Mouse (Mus musculus) midbrain, embryonic 15.5 days (tissue): ENCODE data around the gene Cachd1. TPM values are rescaled to one million over a fixed set of nuclear protein-coding genes. Genes with fewer than 3 reads are reported as not detected.

Experiments used
- ATAC-seq: fragments of 200-750 bp; cut with Nextera tagmentation; replicated peaks from 2 replicates; pipeline ENCODE4 v1.8.0; 2017; ENCODE audit warnings: moderate TSS enrichment
- H3K27ac ChIP-seq: fragments of 300-500 bp; sonication (generic); 2 replicates; pipeline ENCODE4 v1.5.1; 2015; ENCODE audit warnings: mild to moderate bottlenecking, inconsistent platforms
- H3K27me3 ChIP-seq: fragments of 300-500 bp; sonication (generic); replicated peaks from 2 replicates; pipeline ENCODE4 v1.6.1; 2015; ENCODE audit warnings: inconsistent platforms
- H3K36me3 ChIP-seq: fragments of 300-500 bp; sonication (generic); replicated peaks from 2 replicates; pipeline ENCODE4 v1.6.1; 2015; ENCODE audit warnings: inconsistent platforms
- H3K4me1 ChIP-seq: fragments of 300-500 bp; sonication (generic); 2 replicates; pipeline ENCODE4 v1.6.1; 2015; ENCODE audit warnings: inconsistent platforms
- H3K4me2 ChIP-seq: fragments of 300-500 bp; sonication (generic); 2 replicates; pipeline ENCODE4 v1.6.1; 2015; ENCODE audit warnings: inconsistent platforms, mild to moderate bottlenecking, moderate library complexity
- H3K4me3 ChIP-seq: fragments of 300-500 bp; sonication (generic); 2 replicates; pipeline ENCODE4 v1.5.1; 2015; ENCODE audit warnings: mild to moderate bottlenecking, inconsistent platforms
- H3K9ac ChIP-seq: fragments of 300-500 bp; sonication (generic); 2 replicates; pipeline ENCODE4 v1.6.1; 2015; ENCODE audit warnings: mild to moderate bottlenecking, inconsistent platforms
- H3K9me3 ChIP-seq: fragments of 300-500 bp; sonication (generic); 2 replicates; pipeline ENCODE4 v1.6.1; 2016; ENCODE audit warnings: inconsistent platforms
- WGBS: fragments of 180-500 bp; shearing (Covaris S2); methylation state at CpG from one replicate; pipeline ENCODE4 v1.1.7; 2015; ENCODE audit warnings: mixed read lengths; 5-methylcytosine and 5-hydroxymethylcytosine counted together
- polyA plus RNA-seq: library from polyadenylated mRNA; unstranded; fragments of >200 nt; fragmentation: Nextera tagmentation; extraction: Ambion mirVana; gene quantifications from 2 replicates; pipeline ENCODE4 v1.2.1, GENCODE M21; 2015

Cachd1 gene
- polyA plus RNA-seq, 1 experiment from 2014 or later = 41.8 TPM

- Histone ChIP-seq H3K4me1 (peaks cover 32% of the 10 kb centered on the region), H3K9ac (no peak overlapping the region), H3K4me3 (no peak overlapping the region), H3K4me2 (no peak overlapping the region), H3K27ac (no peak overlapping the region), H3K9me3 (no peaks in the 10 kb centered on the region), H3K27me3 (no peaks in the 10 kb centered on the region), H3K36me3 (no peaks in the 10 kb centered on the region)
- ATAC-seq = no peak
- WGBS = 84% methylated on average over 7 of the region's 7 CpGs
Measured at GRCm38 (mm10) chr4:100850846-100851495, 74.5 kb downstream of the Cachd1 start.

- H3K4me1 ChIP-seq = peaks cover 47% of the 10 kb centered on the region
- H3K9ac ChIP-seq = no peak overlapping the region
- ATAC-seq = no peak
- H3K9me3 ChIP-seq = no peaks in the 10 kb centered on the region
- H3K27ac ChIP-seq = no peak overlapping the region
- no peak overlapping the region for H3K4me2 ChIP-seq
- no peak overlapping the region for H3K4me3 ChIP-seq
- WGBS = 51% methylated on average over 3 of the region's 3 CpGs
- H3K36me3 ChIP-seq = no peaks in the 10 kb centered on the region
- H3K27me3 ChIP-seq = no peaks in the 10 kb centered on the region
Measured at GRCm38 (mm10) chr4:100852448-100852847, 76.0 kb downstream of the Cachd1 start.

GRCm38 (mm10) chr4:100853426-100853825, 77.0 kb downstream of the Cachd1 start:
- H3K4me2 ChIP-seq = no peak overlapping the region
- H3K9me3 ChIP-seq = no peaks in the 10 kb centered on the region
- peaks cover 53% of the 10 kb centered on the region for H3K4me1 ChIP-seq
- no peaks in the 10 kb centered on the region for H3K36me3 ChIP-seq
- H3K9ac ChIP-seq = no peak overlapping the region
- H3K4me3 ChIP-seq = no peak overlapping the region
- ATAC-seq = no peak
- no peaks in the 10 kb centered on the region for H3K27me3 ChIP-seq
- 68% methylated on average over 1 of the region's 1 CpGs for WGBS
- H3K27ac ChIP-seq = no peak overlapping the region

GRCm38 (mm10) chr4:100855373-100855772, 78.9 kb downstream of the Cachd1 start:
- Histone ChIP-seq H3K36me3 (no peaks in the 10 kb centered on the region), H3K9ac (no peak overlapping the region), H3K4me3 (no peak overlapping the region), H3K27ac (peak overlapping the region; percentile 64), H3K4me2 (0 out of 2 replicates have a peak overlapping the region, but pooled peaks have one; percentile 9), H3K4me1 (peaks cover 55% of the 10 kb centered on the region), H3K27me3 (no peaks in the 10 kb centered on the region), H3K9me3 (no peaks in the 10 kb centered on the region)
- peak; percentile 80 for ATAC-seq
- 61% methylated on average over 4 of the region's 4 CpGs for WGBS

- Histone ChIP-seq H3K27ac (peak overlapping the region; percentile 0; the same call in 1 of the 2 replicates), H3K4me3 (no peak overlapping the region), H3K27me3 (no peaks in the 10 kb centered on the region), H3K36me3 (no peaks in the 10 kb centered on the region), H3K4me1 (peaks cover 50% of the 10 kb centered on the region), H3K9me3 (no peaks in the 10 kb centered on the region), H3K4me2 (no peak overlapping the region), H3K9ac (no peak overlapping the region)
- WGBS = 45% methylated on average over 3 of the region's 3 CpGs
- ATAC-seq = no peak
Measured at GRCm38 (mm10) chr4:100857411-100857869, 81.0 kb downstream of the Cachd1 start.

- H3K27me3 ChIP-seq = no peaks in the 10 kb centered on the region
- no peak overlapping the region for H3K27ac ChIP-seq
- H3K4me3 ChIP-seq = no peak overlapping the region
- no peak overlapping the region for H3K4me2 ChIP-seq
- peaks cover 30% of the 10 kb centered on the region for H3K4me1 ChIP-seq
- no peaks in the 10 kb centered on the region for H3K36me3 ChIP-seq
- ATAC-seq = no peak
- WGBS = 54% methylated on average over 15 of the region's 15 CpGs
- H3K9ac ChIP-seq = no peak overlapping the region
- H3K9me3 ChIP-seq = no peaks in the 10 kb centered on the region
Measured at GRCm38 (mm10) chr4:100863861-100864428, 87.5 kb downstream of the Cachd1 start.

- no peaks in the 10 kb centered on the region for H3K36me3 ChIP-seq
- H3K4me3 ChIP-seq = no peak overlapping the region
- H3K27ac ChIP-seq = peak overlapping the region; percentile 3; the same call in 1 of the 2 replicates
- 10% methylated on average over 13 of the region's 13 CpGs for WGBS
- no peak overlapping the region for H3K9ac ChIP-seq
- H3K4me2 ChIP-seq = 0 out of 2 replicates have a peak overlapping the region, but pooled peaks have one; percentile 2
- H3K27me3 ChIP-seq = no peaks in the 10 kb centered on the region
- H3K4me1 ChIP-seq = peaks cover 30% of the 10 kb centered on the region
- ATAC-seq = no peak
- no peaks in the 10 kb centered on the region for H3K9me3 ChIP-seq
Measured at GRCm38 (mm10) chr4:100865423-100865822, 88.9 kb downstream of the Cachd1 start.

GRCm38 (mm10) chr4:100865962-100866703, 89.7 kb downstream of the Cachd1 start:
- H3K4me2 ChIP-seq = peak overlapping the region; percentile 2; the same call in 1 of the 2 replicates
- 16% methylated on average over 12 of the region's 12 CpGs for WGBS
- ATAC-seq = peak; percentile 35; the same call in 1 of the 2 replicates
- H3K36me3 ChIP-seq = no peaks in the 10 kb centered on the region
- H3K4me1 ChIP-seq = peaks cover 34% of the 10 kb centered on the region
- H3K27me3 ChIP-seq = no peaks in the 10 kb centered on the region
- no peak overlapping the region for H3K9ac ChIP-seq
- H3K4me3 ChIP-seq = no peak overlapping the region
- H3K9me3 ChIP-seq = no peaks in the 10 kb centered on the region
- H3K27ac ChIP-seq = 0 out of 2 replicates have a peak overlapping the region, but pooled peaks have one; percentile 2

- 26% methylated on average over 3 of the region's 3 CpGs for WGBS
- no peak for ATAC-seq
Measured at GRCm38 (mm10) chr4:100877351-100877750, 100.9 kb downstream of the Cachd1 start.

GRCm38 (mm10) chr4:100879414-100879813, 102.9 kb downstream of the Cachd1 start:
- no peak for ATAC-seq
- Histone ChIP-seq H3K27me3 (no peaks in the 10 kb centered on the region), H3K9me3 (no peaks in the 10 kb centered on the region), H3K4me2 (no peak overlapping the region), H3K9ac (no peak overlapping the region), H3K4me1 (0 out of 2 replicates have a peak, but pooled peaks cover 2% of the 10 kb centered on the region), H3K27ac (no peak overlapping the region), H3K36me3 (no peaks in the 10 kb centered on the region), H3K4me3 (no peak overlapping the region)
- 76% methylated on average over 8 of the region's 8 CpGs for WGBS

More at GRCm38 (mm10) chr4:100877351-100877750, 100.9 kb downstream of the Cachd1 start:
- no peak overlapping the region for H3K4me2 ChIP-seq
- no peaks in the 10 kb centered on the region for H3K9me3 ChIP-seq
- no peak overlapping the region for H3K4me3 ChIP-seq
- no peaks in the 10 kb centered on the region for H3K27me3 ChIP-seq
- H3K36me3 ChIP-seq = no peaks in the 10 kb centered on the region
- no peak overlapping the region for H3K27ac ChIP-seq
- H3K9ac ChIP-seq = no peak overlapping the region
- H3K4me1 ChIP-seq = 0 out of 2 replicates have a peak, but pooled peaks cover 2% of the 10 kb centered on the region

- H3K36me3 ChIP-seq = no peaks in the 10 kb centered on the region
- no peaks in the 10 kb centered on the region for H3K9me3 ChIP-seq
- H3K27ac ChIP-seq = no peak overlapping the region
- no peak for ATAC-seq
- no peaks in the 10 kb centered on the region for H3K27me3 ChIP-seq
- 82% methylated on average over 4 of the region's 4 CpGs for WGBS
- H3K4me2 ChIP-seq = no peak overlapping the region
- 0 out of 2 replicates have a peak, but pooled peaks cover 2% of the 10 kb centered on the region for H3K4me1 ChIP-seq
- no peak overlapping the region for H3K9ac ChIP-seq
- H3K4me3 ChIP-seq = no peak overlapping the region
Measured at GRCm38 (mm10) chr4:100880075-100880474, 103.6 kb downstream of the Cachd1 start.
